Mouse (Mus musculus) cortical plate, adult 2 months (tissue): Measurements from ENCODE around the gene Usp20. TPM values are rescaled to one million over a fixed set of nuclear protein-coding genes. Genes with fewer than 3 reads are reported as not detected.

Experiments used
- H3K27ac ChIP-seq: fragments of 200-500 bp; 2 replicates; pipeline ENCODE4 v1.5.1; 2012; ENCODE audit warnings: low read length, control low read depth, inconsistent platforms; ENCODE audit not compliant: insufficient read depth
- H3K4me1 ChIP-seq: fragments of 200-500 bp; 2 replicates; pipeline ENCODE4 v1.6.1; 2011; ENCODE audit warnings: low read length; ENCODE audit not compliant: control insufficient read depth, insufficient read depth
- H3K4me3 ChIP-seq: fragments of 200-500 bp; 2 replicates; pipeline ENCODE4 v1.5.1; 2011; ENCODE audit warnings: mild to moderate bottlenecking, low read length, control low read depth; ENCODE audit not compliant: insufficient read depth
- CTCF ChIP-seq: fragments of 200-500 bp; IDR thresholded peaks from 2 replicates; pipeline ENCODE4 v1.5.1; 2011; ENCODE audit warnings: mild to moderate bottlenecking, control low read depth, low read length; ENCODE audit not compliant: insufficient read depth; ENCODE audit errors: extremely low read depth
- POLR2A ChIP-seq: fragments of 200-500 bp; IDR thresholded peaks from 2 replicates; pipeline ENCODE4 v1.6.1; 2011; ENCODE audit warnings: mild to moderate bottlenecking, low read length, control low read depth; ENCODE audit not compliant: insufficient read depth; ENCODE audit errors: extremely low read depth
- polyA plus RNA-seq: library from polyadenylated mRNA; depleted of rRNA; stranded (reverse); fragments of >200 nt; gene quantifications from 2 replicates; pipeline ENCODE4 v1.2.3, GENCODE M21; 2012

Gene Usp20
- polyA plus RNA-seq, 1 experiment: 53.1 TPM

GRCm38 (mm10) chr2:31053426-31053825 is 71.3 kb downstream of the Usp20 start:
- no peak overlapping the region for H3K27ac ChIP-seq
- H3K4me3 ChIP-seq: no peak overlapping the region
- no peaks in the 10 kb centered on the region for H3K4me1 ChIP-seq
- TF ChIP-seq POLR2A (no peak), CTCF (no peak)

GRCm38 (mm10) chr2:31053851-31054340 is 71.8 kb downstream of the Usp20 start:
- TF ChIP-seq CTCF: no peak
- TF ChIP-seq POLR2A: no peak
- Histone ChIP-seq H3K27ac (no peak overlapping the region), H3K4me3 (no peak overlapping the region), H3K4me1 (no peaks in the 10 kb centered on the region)

- Histone ChIP-seq H3K4me1 (no peaks in the 10 kb centered on the region), H3K27ac (no peak overlapping the region), H3K4me3 (no peak overlapping the region)
- TF ChIP-seq POLR2A (no peak), CTCF (no peak)
These were observed 74.0 kb downstream of the Usp20 start for GRCm38 (mm10) chr2:31056070-31056469.

- TF ChIP-seq CTCF (0 out of 2 replicates have a peak, but pooled peaks have one; percentile 2), POLR2A (no peak)
- Histone ChIP-seq H3K4me3 (no peak overlapping the region), H3K27ac (peak overlapping the region; percentile 81), H3K4me1 (peaks cover 1% of the 10 kb centered on the region; the same call in 1 of the 2 replicates)
These were observed 75.6 kb downstream of the Usp20 start for GRCm38 (mm10) chr2:31057549-31058177.

GRCm38 (mm10) chr2:31058443-31058842 is 76.4 kb downstream of the Usp20 start:
- H3K4me1 ChIP-seq: peaks cover 1% of the 10 kb centered on the region; the same call in 1 of the 2 replicates
- H3K4me3 ChIP-seq: no peak overlapping the region
- no peak overlapping the region; the same call in 1 of the 2 replicates for H3K27ac ChIP-seq
- no peak for TF ChIP-seq CTCF

- peaks cover 1% of the 10 kb centered on the region; the same call in 1 of the 2 replicates for H3K4me1 ChIP-seq
- H3K4me3 ChIP-seq: no peak overlapping the region
- no peak overlapping the region for H3K27ac ChIP-seq
- no peak for TF ChIP-seq POLR2A
- no peak for TF ChIP-seq CTCF
These were observed 78.2 kb downstream of the Usp20 start for GRCm38 (mm10) chr2:31060271-31060670.

GRCm38 (mm10) chr2:31060787-31061730 is 79.0 kb downstream of the Usp20 start:
- no peak overlapping the region for H3K4me3 ChIP-seq
- peaks cover 1% of the 10 kb centered on the region; the same call in 1 of the 2 replicates for H3K4me1 ChIP-seq
- no peak overlapping the region for H3K27ac ChIP-seq
- TF ChIP-seq CTCF: no peak

- TF ChIP-seq POLR2A (no peak), CTCF (no peak)
- Histone ChIP-seq H3K27ac (no peak overlapping the region), H3K4me1 (peaks cover 1% of the 10 kb centered on the region; the same call in 1 of the 2 replicates), H3K4me3 (no peak overlapping the region)
These were observed 80.0 kb downstream of the Usp20 start for GRCm38 (mm10) chr2:31061868-31062628.
